Mouse (Mus musculus): ENCODE data around the gene Aes. TPM values are rescaled to one million over a fixed set of nuclear protein-coding genes. Genes with fewer than 3 reads are reported as not detected.

Aes gene
- total RNA-seq, 2 experiments from 2014 or later, result 474 to 479 TPM

DNA sequence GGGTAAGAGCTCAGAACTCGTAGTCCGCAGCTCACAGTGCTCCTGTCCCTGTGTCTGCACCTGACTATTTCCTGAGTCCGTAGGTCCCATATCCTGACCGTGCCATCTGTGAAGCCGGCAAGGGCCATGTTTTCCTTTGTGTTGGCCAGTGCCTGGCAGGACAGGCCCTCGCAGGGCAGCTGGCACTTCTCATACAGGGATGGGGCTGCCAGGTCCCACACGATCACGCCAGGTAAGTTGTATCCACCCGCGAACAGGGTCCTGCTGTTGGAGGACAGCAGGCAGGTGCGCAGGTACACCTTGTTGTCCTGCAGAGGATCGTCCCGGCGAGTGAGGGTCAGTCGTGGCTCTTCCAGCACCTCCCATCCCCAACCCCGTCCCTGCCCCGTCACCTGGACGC lies 34.6 kb downstream of the Aes start:
- no peak for DNase-seq
- intact Hi-C loops (cut with DNase I), result no loop called here

DNA sequence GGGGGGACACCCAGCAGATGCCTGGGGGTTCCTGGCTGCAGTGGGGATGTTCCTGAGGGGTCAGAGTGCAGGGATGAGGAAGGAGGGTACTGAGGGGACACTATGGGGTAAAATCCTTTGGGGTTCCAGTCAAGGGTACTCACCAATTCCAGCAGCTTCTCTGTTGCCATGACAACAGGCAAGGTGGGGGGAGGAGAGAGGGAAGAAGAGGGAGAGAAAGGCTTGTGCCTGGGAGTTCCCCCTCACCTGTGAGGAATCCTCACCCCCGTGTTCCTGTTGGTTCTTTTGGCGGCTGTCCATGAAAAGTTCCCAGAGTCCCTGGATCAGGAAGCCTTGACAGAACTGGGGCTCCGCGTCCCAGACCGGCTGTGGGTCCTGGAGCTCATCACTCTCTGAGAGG lies 36.3 kb downstream of the Aes start:
- intact Hi-C loops (cut with DNase I), result no loop called here
- DNase-seq, result no peak

- no peak for DNase-seq
- intact Hi-C loops (cut with DNase I), result no loop called here
These were observed 37.3 kb downstream of the Aes start for GRCm38 (mm10) chr10:81596611-81597010.

DNA sequence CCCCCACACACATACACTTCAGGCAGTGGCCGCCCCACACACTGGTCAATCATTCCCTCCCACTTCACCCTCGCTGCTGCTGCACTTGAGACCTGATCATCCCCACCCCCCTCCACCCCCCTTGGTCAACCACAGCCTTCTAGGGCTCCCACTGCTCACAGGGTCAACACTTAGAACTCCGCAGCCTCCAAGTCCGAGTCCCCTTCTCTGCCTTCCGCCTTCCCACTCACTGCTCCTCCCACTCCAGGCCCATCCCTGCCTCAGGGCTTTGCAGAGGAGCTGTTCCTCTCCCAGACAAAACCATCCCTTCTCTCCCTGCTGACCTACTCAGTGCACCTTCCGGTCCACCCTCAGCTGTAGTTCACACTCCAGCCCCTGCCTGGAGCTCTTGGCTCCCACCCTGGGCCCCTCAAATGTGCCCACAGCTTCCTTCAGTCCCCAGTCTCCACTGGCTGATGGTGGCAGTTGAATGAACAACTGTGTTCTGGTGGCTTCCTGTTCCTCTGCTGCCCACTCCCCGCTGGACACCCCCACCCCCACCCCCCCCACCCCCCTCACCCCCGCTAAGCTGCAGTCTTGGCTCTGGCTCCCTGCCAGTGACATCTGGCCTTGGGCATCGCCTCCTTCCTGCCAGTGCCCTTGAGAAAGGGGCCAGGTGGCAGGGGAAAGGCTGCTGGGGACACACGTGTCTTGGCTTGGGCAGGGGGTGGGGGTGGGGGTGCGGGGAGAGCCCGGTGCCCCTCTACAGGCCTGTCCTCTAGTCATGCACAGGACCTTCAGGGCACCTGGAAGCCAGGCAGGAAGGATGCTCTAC lies 38.1 kb downstream of the Aes start:
- intact Hi-C loops (cut with DNase I), result no loop called here
- DNase-seq, result peak; percentile 82

DNA sequence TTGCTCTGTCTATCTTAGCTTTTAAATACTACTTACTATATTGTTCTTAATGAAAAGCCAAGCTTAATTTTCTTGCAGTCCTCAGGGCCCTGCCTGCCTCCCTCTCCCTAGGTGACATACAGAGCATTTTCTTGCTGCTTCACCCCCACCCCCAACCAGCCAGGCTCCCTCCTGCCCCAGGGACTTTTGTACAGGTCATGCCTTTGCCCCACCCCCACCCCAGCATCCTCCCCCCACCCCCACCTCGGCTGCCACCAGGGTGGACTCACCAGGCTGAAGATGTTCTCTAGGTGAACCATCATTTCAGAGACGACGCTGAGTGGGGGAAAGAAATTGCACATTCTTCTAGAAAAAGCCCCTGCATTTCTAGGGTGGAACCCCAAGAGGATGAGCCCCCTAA lies 39.1 kb downstream of the Aes start:
- no peak for DNase-seq
- intact Hi-C loops (cut with DNase I), result no loop called here

- intact Hi-C loops (cut with DNase I), result no loop called here
- no peak for DNase-seq
These were observed 39.6 kb downstream of the Aes start for GRCm38 (mm10) chr10:81598871-81599270.

GRCm38 (mm10) chr10:81599630-81600029 lies 40.3 kb downstream of the Aes start:
- DNase-seq, result no peak
- intact Hi-C loops (cut with DNase I), result loop anchor here (5.0 kb wide), 1 partner anchor 97 kb away; the partner anchor contains the start of gene S1pr4

DNA sequence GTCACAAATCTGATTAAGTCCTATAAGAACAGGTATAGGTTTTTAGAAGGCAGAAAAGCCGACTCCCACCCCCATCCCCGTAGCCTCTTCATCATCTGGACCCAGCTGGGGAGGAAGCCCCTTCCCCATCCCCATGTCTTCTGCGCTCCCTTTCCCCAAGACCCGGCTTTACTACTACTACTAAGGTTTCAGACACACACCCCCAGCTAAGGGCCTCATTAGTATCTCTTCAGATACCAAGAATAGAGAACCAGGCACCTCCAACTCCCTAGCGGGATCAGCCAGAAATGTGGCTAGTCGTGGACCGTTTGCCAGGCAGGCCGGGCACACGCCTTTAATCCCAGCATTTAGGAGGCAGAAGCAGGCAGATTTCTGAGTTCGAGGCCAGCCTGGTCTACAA lies 40.8 kb downstream of the Aes start:
- no peak for DNase-seq
- intact Hi-C loops (cut with DNase I), result loop anchor here (5.0 kb wide), 1 partner anchor 98 kb away; the partner anchor contains the start of gene S1pr4

DNA sequence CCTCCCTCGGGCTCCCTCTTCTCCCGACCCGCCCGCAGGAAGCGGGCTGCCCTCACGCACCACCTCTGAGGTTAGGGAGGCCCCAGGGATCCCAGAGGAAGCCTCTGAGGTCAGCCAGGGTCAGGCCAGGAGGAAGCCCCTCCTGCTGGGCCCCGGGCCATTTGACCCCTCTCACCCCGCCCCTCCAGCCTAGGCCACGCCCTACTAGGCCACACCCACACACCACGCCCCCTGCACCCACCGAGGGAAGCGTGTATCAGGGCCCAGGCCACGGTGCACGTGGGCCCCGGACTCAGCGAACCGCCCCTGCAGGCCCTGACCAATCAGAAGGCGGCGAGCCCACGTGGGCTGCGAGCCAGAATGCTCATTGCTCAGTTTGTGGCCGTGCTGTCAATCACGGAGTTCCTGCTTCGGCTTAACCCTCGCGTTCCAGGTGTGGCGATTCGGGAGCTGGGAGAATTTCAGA lies 41.5 kb downstream of the Aes start, which contains the start of gene Tle6:
Tle6 (minus strand) TSS at position 336 of the 466 bp plus-strand sequence.
- intact Hi-C loops (cut with DNase I), result loop anchor here (5.0 kb wide), 1 partner anchor 98 kb away; the partner anchor contains the start of gene S1pr4

DNA sequence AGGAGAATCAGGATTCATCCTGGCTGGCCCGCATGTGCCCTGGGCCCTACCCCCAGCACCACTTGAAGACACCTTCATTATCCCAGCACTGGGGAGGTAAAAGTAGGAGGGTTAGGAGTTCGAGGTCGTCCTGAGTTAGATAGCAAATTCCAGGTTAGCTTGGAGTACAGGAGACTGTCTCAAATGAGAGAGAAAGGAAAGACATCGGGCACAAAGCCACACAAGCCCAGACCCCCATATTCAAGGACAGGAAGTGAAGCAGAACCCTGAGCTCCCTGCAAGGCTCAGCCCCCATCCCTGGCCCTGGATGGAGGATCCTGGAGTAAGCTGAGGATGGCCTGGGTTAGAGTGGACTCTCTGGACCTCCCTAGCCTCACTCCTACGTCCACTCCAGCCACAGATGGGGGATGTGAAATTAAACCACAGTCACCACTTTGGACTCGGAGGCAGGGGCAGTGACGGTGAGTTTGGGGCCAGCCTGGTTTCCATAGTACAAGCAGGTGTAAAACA lies 42.2 kb downstream of the Aes start:
- no peak for DNase-seq
- intact Hi-C loops (cut with DNase I), result loop anchor here (5.0 kb wide), 1 partner anchor 99 kb away; the partner anchor contains the start of gene S1pr4

More for the DNA sequence above, 41.5 kb downstream of the Aes start, which contains the start of gene Tle6:
- DNase-seq, result peak; percentile 97

- intact Hi-C loops (cut with DNase I), result loop anchor here (5.0 kb wide), 1 partner anchor 100 kb away; the partner anchor contains the start of gene S1pr4
- no peak for DNase-seq
These were observed 43.5 kb downstream of the Aes start for GRCm38 (mm10) chr10:81602741-81603151.

- intact Hi-C loops (cut with DNase I), result loop anchor here (5.0 kb wide), 1 partner anchor 102 kb away; the partner anchor contains the start of gene S1pr4
- DNase-seq, result no peak
These were observed 45.0 kb downstream of the Aes start for GRCm38 (mm10) chr10:81604019-81604967.

DNA sequence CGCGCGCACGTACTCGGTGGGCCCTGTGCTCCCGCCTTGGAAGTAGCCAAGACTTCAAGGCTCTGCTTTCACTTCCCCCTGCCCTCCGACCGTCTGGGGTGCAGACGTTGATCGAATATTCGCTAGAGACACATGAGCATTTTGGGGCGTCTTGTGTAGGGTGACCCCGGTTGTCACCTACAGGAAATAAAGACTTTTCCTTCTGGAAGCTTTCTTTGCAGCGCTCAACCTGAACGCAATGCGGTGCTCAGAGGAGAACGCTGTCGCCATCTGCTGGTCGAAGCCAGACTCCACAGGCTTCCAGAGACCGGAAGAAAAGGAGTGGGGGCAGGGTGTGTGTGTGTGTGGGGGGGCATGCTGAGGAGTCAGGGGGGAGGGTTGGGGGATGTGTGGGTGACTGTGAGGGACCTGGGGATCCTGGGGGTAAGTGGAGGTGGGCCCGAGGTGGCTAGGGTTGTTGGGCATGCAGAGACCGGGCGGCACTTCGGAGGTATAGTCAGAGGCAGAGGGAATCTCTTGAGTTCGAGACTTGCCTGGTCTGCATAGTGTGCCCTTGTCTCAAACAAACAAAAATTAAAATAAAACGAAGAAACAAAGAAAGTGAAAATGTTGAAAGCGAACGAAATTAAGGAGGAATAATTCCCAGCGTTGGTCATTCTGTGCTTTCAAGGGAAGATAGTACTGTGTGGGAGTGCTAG lies 45.8 kb downstream of the Aes start:
- intact Hi-C loops (cut with DNase I), result loop anchor here (5.0 kb wide), 1 partner anchor 103 kb away; the partner anchor contains the start of gene S1pr4
- DNase-seq, result peak; percentile 90

DNA sequence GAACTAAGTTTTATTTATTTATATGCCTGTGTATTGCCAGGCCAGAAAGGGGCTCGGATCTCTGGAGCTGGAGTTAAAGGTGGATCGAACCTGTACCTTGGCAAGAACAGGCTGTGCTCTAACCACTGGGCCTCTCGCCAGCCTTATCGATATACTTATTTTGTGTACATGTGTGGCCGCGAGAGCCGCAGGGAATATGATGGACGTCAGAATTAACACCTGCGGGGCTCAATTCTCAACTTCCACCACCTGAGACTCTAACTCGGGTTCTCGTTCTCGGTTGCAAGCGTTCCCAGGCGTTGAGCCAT lies 46.3 kb downstream of the Aes start:
- intact Hi-C loops (cut with DNase I), result no loop called here

GRCm38 (mm10) chr10:81605974-81606751 lies 46.9 kb downstream of the Aes start, which contains the start of gene BC025920:
BC025920 (plus strand) TSS chr10:81606270.
- intact Hi-C loops (cut with DNase I), result no loop called here
- DNase-seq, result peak; percentile 95

More for the DNA sequence above, 46.3 kb downstream of the Aes start:
- no peak for DNase-seq

DNA sequence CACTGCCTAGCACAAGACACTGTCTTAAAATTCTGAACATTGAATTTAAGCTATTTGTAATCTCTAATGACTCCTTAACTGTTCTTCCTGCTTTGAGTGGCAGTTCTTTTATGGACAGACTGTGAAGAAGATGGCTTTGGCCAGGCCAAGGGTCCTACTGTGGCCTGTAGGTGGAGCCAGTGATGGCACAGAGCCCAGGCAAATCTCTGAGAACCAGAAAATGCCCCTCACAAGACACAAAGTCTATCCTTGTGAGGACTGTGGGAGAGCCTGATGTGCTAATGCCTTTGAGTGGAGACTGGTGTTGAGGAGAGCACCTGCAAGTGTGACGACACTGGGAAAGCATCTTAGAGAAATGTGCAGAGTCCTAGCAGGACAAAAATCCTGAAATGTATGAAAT lies 49.0 kb downstream of the Aes start:
- DNase-seq, result no peak
- intact Hi-C loops (cut with DNase I), result no loop called here

- DNase-seq, result no peak
- intact Hi-C loops (cut with DNase I), result no loop called here
These were observed 53.5 kb downstream of the Aes start for GRCm38 (mm10) chr10:81612779-81613178.

GRCm38 (mm10) chr10:81615486-81615885 lies 56.2 kb downstream of the Aes start:
- no peak for DNase-seq
- intact Hi-C loops (cut with DNase I), result no loop called here

Data from left cerebral cortex, postnatal 4 days (tissue).